Mouse (Mus musculus) spleen, adult 12 weeks (tissue): ENCODE data around the gene Sh3pxd2a.

ENCODE experiments used
- DNase-seq: peaks from one replicate; pipeline ENCODE4 v3.0.0; 2022; ENCODE audit warnings: low spot score

Sh3pxd2a gene

GRCm38 (mm10) chr19:47464304-47465241, at the start of gene Sh3pxd2a:
TSS of gene Sh3pxd2a (minus strand) at chr19:47464401.
- no peak for DNase-seq

GRCm38 (mm10) chr19:47513618-47513897, 49.4 kb upstream of the Sh3pxd2a start:
- no peak for DNase-seq

- no peak for DNase-seq
Measured at GRCm38 (mm10) chr19:47512794-47513617, 48.8 kb upstream of the Sh3pxd2a start.

- DNase-seq = no peak
Measured at GRCm38 (mm10) chr19:47511958-47512357, 47.8 kb upstream of the Sh3pxd2a start.

- DNase-seq = no peak
Measured at GRCm38 (mm10) chr19:47511294-47511675, 47.1 kb upstream of the Sh3pxd2a start.

GRCm38 (mm10) chr19:47510473-47511293, 46.5 kb upstream of the Sh3pxd2a start:
- DNase-seq = no peak

- no peak for DNase-seq
Measured at GRCm38 (mm10) chr19:47510135-47510472, 45.9 kb upstream of the Sh3pxd2a start.

- DNase-seq = no peak
Measured at GRCm38 (mm10) chr19:47508771-47509281, 44.6 kb upstream of the Sh3pxd2a start.

- DNase-seq = no peak
Measured at GRCm38 (mm10) chr19:47508191-47508590, 44.0 kb upstream of the Sh3pxd2a start.

GRCm38 (mm10) chr19:47507128-47508121, 43.2 kb upstream of the Sh3pxd2a start:
- DNase-seq = peak; percentile 58

GRCm38 (mm10) chr19:47503625-47504024, 39.4 kb upstream of the Sh3pxd2a start:
- DNase-seq = no peak

- no peak for DNase-seq
Measured at GRCm38 (mm10) chr19:47502563-47502962, 38.4 kb upstream of the Sh3pxd2a start.

- DNase-seq = no peak
Measured at GRCm38 (mm10) chr19:47500389-47501011, 36.3 kb upstream of the Sh3pxd2a start.

- DNase-seq = no peak
Measured at GRCm38 (mm10) chr19:47499841-47500240, 35.6 kb upstream of the Sh3pxd2a start.

GRCm38 (mm10) chr19:47498942-47499341, 34.7 kb upstream of the Sh3pxd2a start:
- DNase-seq = no peak

- DNase-seq = no peak
Measured at GRCm38 (mm10) chr19:47497736-47498135, 33.5 kb upstream of the Sh3pxd2a start.

GRCm38 (mm10) chr19:47497313-47497712, 33.1 kb upstream of the Sh3pxd2a start:
- no peak for DNase-seq

- DNase-seq = no peak
Measured at GRCm38 (mm10) chr19:47493017-47493997, 29.1 kb upstream of the Sh3pxd2a start.

GRCm38 (mm10) chr19:47492422-47492821, 28.2 kb upstream of the Sh3pxd2a start:
- DNase-seq = no peak
